Mouse (Mus musculus) retina, embryonic 14.5 days (tissue): Measurements from ENCODE around the gene Col18a1.

ENCODE experiments used
- DNase-seq: peaks from one replicate; pipeline ENCODE4 v3.0.0-alpha.2; 2015; ENCODE audit warnings: low spot score

Col18a1 gene

DNA sequence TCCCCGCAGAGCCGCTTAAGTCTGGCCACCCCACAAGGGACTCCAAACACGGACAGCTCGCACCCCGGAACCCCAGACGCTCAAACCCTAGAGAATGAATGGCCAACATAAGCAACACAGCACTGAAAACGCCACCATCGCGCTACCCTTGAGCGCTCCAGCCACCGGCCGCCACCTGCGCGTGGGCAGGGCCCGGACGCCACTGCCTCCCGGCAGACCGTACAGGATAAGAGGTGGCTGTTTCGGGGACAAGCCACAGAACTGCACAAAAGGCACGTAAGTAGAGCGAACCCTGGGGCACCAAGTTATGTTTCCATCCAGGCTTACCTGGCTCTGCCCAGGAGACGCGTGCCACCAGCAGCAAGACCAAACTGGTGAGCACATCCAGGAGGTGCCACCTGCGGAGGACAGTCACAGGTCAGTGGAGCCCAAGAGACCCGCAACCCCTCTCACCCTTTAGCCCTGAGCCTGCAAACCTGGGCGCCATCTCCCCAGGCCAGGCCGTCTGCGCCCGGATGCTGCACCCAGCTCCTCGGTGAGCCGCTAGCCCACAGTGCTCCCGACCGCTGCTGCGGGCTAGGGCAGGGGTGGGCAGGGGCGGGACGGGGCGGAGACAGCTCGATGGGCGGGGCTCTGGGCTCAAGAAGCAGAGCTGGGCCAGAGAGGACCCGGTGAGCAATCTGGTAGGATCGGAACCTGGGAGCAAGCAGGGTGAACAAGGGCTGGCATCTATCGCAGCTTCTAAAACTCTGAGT is at the start of gene Col18a1:
Gene Col18a1, minus strand, starts transcription at position 586 of the 755 bp plus-strand sequence.
- peak; percentile 77 for DNase-seq

DNA sequence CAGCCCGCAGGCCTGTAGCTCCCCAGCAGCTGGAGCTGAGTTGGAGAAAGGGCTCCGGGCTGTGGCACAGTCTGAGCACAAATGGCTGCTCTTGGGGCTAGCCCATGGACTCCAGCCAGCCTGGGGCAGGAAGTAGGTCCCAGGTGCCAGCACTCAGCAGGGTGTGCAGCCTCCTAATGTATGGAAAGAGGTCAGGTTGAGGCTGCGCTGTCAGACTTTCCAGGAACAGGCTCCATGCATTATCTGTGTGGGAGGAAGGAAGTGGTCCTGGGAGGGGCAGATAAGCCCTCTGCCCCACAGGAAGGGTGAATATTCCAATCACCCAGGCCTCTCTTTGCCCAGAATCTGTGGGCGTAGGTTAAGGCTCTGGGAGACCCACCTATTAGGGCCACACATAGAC is 49.3 kb upstream of the Col18a1 start:
- peak; percentile 23 for DNase-seq

DNA sequence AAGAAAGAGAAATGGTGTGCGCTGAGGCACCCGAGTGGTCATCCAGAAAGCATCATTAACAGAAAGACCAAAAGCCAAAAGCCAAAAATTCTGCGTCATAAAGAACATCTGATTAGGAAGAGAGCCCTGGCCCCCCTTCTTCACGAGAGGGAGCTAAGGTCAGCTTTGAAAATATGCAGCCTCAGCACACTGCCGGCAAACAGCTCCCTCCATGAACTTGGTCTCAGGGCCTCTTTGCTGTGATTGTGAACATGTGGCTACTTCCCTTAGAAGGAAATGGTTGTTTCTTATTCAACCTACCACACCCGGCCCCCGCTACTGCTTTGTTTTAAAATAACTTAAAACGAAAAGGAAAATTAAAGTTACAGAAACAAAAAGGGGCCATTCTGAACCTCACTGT is 48.2 kb upstream of the Col18a1 start:
- DNase-seq, result no peak

DNA sequence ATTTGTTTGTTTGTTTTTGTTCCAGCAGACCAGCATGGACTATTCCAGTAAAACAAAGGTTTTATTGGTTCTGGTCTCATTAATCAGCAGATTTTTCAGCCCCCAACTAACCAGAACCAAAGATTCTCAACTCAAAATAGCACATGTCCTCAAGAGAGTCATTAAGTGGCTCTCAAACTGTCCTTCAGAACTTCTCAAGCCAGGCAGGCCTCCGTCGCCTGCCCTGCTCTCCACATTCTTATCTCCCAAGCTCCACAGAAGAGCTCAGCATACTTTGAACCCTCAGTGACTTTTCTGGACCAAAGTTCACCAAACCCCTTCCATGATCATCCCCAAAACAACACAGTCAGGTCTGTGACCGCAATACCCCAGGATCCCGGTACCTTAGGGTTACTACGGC is 47.1 kb upstream of the Col18a1 start:
- no peak for DNase-seq

- DNase-seq, result peak; percentile 12
These were observed 46.2 kb upstream of the Col18a1 start for GRCm38 (mm10) chr10:77212354-77213120.

- DNase-seq, result no peak
These were observed 44.8 kb upstream of the Col18a1 start for GRCm38 (mm10) chr10:77211116-77211570.

GRCm38 (mm10) chr10:77210666-77211065 is 44.3 kb upstream of the Col18a1 start:
- no peak for DNase-seq

GRCm38 (mm10) chr10:77209261-77209660 is 42.9 kb upstream of the Col18a1 start:
- no peak for DNase-seq

DNA sequence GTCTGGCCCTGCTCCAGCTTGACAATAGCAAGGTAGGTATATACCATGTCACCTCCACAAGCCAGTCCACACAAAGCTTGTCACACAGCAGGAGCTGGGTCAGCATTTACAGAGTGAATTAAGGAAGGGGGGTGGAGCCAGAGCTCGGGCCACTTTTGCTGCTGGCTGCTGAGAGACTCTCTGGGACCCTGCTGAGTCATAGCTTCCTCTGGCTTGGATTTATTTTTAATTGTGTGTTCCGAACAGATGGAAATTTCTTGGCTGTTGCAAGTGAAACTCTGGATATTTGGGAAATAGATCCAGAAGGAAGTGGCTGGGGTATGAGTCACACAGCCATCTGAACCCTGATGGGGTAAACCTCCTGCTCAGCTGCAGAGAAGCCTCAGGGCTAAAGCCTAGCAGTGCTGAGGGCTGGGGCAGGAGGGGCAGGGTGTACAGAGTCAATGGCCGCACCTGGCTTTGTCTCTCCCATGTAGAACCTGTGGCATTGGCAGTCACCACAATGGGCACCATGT is 40.3 kb upstream of the Col18a1 start:
- no peak for DNase-seq

DNA sequence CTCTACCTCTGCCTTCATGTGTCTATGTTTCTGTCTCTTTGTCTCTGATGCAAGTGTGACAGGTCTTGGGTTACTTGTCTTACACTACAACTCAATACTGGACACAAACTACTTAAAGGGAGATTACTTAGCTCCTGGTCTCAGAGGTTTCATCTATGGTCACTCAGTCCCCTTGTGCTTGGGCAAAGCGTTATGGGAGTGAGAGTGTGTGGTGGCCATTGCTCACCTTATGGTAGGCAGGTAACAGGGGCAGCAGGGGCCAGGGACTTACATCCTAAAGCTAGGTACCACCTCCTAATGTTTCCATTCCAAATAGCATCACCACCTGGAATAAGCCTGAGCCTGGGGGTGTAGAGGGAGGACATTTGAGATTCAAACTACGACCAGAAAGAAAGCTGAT is 39.8 kb upstream of the Col18a1 start:
- no peak for DNase-seq

DNA sequence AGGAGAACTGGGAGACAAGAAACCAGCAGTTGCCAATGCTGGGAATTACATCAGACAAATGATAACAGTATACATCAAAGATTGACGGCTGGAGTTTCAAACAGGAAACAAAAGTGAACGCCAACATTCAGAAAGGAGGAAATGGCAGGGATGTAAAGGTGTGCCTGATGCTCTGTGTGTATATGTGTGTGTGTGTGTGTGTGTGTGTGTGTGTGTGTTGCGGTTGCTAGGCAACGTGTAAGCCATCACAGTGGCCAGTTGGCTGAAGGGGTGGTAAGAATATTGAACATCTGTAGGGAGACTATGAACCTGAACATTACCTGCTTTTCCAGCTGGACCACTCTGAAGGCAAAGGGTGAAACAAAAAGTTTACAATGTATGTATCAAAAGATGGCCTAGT is 37.6 kb upstream of the Col18a1 start:
- DNase-seq, result no peak

GRCm38 (mm10) chr10:77201919-77202318 is 35.6 kb upstream of the Col18a1 start:
- peak; percentile 12 for DNase-seq

DNA sequence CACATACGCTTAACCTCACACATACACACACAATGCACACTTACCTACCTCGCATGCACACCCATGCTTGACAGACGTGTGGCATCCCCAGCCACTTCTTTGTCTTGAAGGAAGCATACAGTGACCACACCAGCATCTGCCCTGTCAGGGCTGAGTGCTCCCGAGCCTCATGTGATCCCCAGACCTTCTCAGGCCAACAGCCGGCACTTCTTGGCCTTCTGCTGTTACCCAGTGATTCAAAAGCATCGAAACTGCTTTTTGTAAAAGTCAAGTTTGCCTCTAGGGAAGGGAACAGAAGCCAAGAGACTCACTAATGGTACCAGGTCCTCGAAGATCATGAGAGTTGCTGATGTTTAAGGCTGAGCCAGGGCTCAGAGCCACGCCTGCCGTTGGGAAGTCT is 33.9 kb upstream of the Col18a1 start:
- DNase-seq, result no peak

GRCm38 (mm10) chr10:77199229-77199628 is 32.9 kb upstream of the Col18a1 start:
- DNase-seq, result no peak

- DNase-seq, result no peak
These were observed 31.3 kb upstream of the Col18a1 start for GRCm38 (mm10) chr10:77197469-77198209.

DNA sequence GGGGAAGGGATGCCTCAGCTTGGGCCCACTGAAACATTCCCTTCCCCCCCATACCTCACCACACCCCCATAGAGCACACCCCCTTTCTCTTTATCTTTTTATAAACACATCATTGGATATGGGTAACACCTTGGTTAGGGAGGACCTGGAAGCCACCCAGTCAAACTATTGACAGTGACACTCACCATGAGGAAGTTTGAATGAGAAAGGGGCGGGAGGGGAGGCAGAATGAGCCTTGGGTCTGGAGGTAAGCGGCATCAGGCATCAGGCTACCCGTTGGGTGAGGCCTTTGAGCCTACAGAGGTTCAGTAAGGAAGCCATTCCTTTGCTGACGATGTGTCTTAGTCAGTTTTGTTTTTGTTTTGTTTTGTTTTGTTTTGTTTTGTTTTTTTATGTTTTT is 30.3 kb upstream of the Col18a1 start:
- no peak for DNase-seq

- no peak for DNase-seq
These were observed 29.8 kb upstream of the Col18a1 start for GRCm38 (mm10) chr10:77196115-77196514.

- DNase-seq, result no peak
These were observed 27.1 kb upstream of the Col18a1 start for GRCm38 (mm10) chr10:77193495-77193894.

GRCm38 (mm10) chr10:77192745-77193144 is 26.4 kb upstream of the Col18a1 start:
- peak; percentile 12 for DNase-seq

DNA sequence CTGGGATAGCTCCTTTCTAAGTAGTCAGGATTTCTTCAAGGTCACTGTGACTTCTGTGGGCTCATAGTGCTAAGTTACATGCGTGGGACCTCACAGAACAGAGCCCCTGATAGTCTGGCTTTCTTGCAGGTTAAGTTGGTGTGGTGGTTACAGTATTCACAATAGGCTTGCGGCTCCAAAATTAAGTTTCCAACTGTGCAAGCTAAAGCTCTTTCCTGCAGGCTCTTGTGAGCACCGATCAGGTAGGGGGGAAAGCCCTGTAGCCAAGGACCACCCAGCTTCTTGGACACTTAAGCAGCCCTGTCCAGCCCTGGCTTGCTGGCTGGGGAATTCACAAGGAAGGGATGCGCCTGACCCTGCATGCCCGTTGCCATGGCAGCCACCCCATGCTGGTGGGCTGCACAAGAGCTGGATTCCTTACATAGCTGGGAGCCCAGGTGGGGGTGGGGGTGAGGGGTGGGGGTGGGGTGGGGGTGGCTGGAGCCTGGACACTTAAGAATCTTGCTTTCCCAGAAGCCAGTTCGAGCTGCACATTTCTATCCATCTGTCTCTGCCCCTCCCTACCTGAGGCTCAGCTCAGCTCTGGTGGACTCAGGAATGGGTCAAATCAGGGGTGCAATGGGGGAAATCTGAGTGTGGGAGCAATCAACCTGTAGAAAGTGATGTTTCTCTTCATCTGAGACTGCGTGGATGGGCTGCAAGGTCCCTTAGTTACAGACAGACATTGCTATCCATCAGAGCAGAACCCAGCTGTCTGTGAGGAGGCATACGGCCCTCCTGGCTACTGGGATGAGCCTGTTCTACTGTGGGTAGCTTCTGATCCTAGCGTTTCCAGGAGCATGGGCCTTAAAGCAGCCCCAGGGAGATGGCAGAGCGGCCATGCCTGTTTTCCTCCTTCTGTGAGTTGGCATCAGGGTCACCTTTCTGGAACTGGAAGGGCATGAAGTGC is 24.9 kb upstream of the Col18a1 start:
- DNase-seq, result peak; percentile 74

DNA sequence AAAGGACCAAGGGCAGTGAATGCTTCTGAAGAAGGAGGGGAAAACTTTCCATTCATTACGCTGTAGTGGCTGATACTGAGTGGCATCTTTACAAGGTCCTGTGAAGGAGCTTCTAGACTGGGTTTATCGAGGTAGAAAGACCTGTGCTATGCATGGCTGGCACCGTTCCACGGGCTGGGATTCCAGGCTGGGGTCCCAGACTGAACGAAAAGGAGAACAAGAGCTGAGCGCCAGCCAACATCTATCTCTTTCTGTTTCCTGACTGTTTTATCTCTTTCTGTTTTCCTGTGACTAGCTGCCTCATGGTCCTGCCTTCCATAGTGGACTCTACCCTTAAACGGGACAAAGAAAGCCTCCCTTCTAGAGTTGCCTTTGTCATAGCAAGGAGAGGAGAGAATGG is 21.1 kb upstream of the Col18a1 start:
- no peak for DNase-seq
